Mouse (Mus musculus) thymus, adult 2 months (tissue): ENCODE results near the gene Pafah1b3.
A peak's percentile ranks its signal among the peaks of the same experiment; 100 is the strongest.

Source experiments
- CTCF ChIP-seq: fragments of 200-500 bp; IDR thresholded peaks from 2 replicates; pipeline ENCODE4 v1.5.1; 2012; ENCODE audit warnings: mild to moderate bottlenecking, control low read depth, low read length, moderate library complexity, borderline replicate concordance; ENCODE audit not compliant: control insufficient read depth, poor library complexity, insufficient read depth; ENCODE audit errors: extremely low read depth
- POLR2A ChIP-seq: fragments of 200-500 bp; IDR thresholded peaks from 2 replicates; pipeline ENCODE4 v1.6.1; 2012; ENCODE audit warnings: mild to moderate bottlenecking, low read length, control low read depth, moderate library complexity; ENCODE audit not compliant: control insufficient read depth, poor library complexity, insufficient read depth; ENCODE audit errors: extremely low read depth

GRCm38 (mm10) chr7:25305956-25306613 is 8.3 kb upstream of the Pafah1b3 start, which contains the start of gene Tmem145:
- TF ChIP-seq POLR2A (no peak), CTCF (0 out of 2 replicates have a peak, but pooled peaks have one; percentile 25)
